Mouse (Mus musculus) spleen, postnatal 0 days (tissue): Measurements from ENCODE around the gene Vmn2r11. TPM values are rescaled to one million over a fixed set of nuclear protein-coding genes. Genes with fewer than 3 reads are reported as not detected.

Source experiments
- polyA plus RNA-seq: library from polyadenylated mRNA; unstranded; fragments of >200 nt; fragmentation: Nextera tagmentation; extraction: Ambion mirVana; gene quantifications from 2 replicates; pipeline ENCODE4 v1.2.1, GENCODE M21; 2015

The Vmn2r11 gene
- not detected in 2 replicates for polyA plus RNA-seq

DNA sequence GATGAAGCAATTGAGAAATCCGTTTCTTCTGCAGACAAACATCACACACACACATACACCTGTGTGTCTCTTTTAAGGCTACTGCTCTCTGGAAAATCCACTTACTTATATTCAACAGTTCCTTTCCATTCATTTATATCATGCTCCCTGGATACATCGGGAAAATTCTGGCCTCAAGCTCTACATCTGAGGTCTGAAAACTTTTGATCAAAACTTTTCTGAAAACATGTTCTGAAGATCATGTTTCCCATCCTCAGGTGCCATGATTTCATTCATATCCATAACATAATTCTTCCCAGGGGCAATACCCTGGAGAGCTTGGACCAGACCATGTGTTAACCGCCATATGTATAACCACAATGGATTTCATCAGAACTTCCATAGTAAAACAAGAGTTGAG, at the start of gene Vmn2r11:
Gene Vmn2r11, minus strand, starts transcription at position 101 of the 400 bp plus-strand sequence.

DNA sequence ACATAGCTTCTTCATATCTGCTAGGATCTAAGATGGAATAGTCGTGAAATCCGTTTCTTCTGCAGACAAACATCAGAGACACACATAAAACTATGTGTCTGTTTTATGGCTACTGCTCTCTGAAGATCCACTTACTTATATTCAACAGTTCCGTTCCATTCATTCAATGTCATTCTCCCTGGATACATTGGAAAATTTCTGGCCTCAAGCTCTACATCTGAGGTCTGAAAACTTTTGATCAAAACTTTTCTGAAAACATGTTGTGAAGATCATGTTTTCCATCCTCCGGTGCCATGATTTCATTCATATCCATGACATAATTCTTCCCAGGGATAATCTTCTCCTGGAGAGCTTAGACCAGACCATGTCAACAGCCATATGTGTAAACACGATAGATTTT, 38.5 kb upstream of the Vmn2r11 start, which contains the start of gene Vmn2r12:
Gene Vmn2r12, minus strand, starts transcription at position 101 of the 400 bp plus-strand sequence.

DNA sequence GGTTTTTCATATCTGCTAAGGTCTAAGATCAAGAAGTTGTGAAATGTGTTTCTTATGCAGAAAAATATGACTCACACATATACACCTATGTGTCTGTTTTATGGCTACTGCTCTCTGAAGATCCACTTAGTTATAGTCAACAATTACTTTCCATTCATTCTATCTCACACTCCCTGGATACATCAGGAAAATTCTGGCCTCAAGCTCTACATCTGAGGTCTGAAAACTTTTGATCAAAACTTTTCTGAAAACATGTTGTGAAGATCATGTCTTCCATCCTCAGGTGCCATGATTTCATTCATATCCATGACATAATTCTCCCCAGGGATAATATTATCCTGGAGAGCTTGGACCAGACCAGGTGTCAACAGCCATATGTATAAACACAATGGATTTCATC, 52.9 kb downstream of the Vmn2r11 start, which contains the start of gene Vmn2r10:
Gene Vmn2r10, minus strand, starts transcription at position 101 of the 400 bp plus-strand sequence.

Other genes starting within 250 kb of the Vmn2r11 start
- gene Vmn2r9, start 207.0 kb downstream of the Vmn2r11 start, polyA plus RNA-seq: not detected in 2 replicates
- not detected in 2 replicates for gene Vmn2r10, start 53.0 kb downstream of the Vmn2r11 start, polyA plus RNA-seq
- gene Vmn2r12, start 38.4 kb upstream of the Vmn2r11 start, polyA plus RNA-seq: not detected in 2 replicates
- not detected in 2 replicates for gene Vmn2r13, start 132.6 kb upstream of the Vmn2r11 start, polyA plus RNA-seq
- gene Vmn2r14, start 165.1 kb upstream of the Vmn2r11 start, polyA plus RNA-seq: not detected in 2 replicates
- gene Vmn2r15, start 238.1 kb upstream of the Vmn2r11 start, polyA plus RNA-seq: not detected in 2 replicates